Mouse (Mus musculus): ENCODE measurements around the gene Hdac8. TPM values are rescaled to one million over a fixed set of nuclear protein-coding genes. Genes with fewer than 3 reads are reported as not detected.

Hdac8 gene
- polyA plus RNA-seq, 1 experiment, result 18.5 TPM

DNA sequence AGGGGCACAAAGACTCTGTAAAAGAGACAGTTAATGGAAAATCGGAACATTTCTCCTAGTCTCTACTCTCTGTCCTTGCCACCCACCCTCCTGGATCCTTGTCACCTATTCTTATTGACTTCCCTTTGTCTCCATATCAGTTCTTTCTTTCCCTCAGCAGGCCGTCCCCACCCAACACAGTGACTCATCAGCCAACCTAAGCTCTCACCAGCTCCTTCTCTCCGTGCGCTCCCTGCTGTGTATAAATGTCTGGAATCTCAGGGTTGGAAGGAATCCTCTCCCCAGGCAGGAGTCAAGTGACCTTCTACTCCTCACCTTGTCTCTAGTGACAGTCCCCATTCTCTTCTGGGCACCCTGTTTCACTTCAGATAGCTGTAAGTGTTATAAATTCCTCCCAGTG lies 200.2 kb downstream of the Hdac8 start:
- Histone ChIP-seq H3K9me3 (replicated peaks; ENCODE audit: control insufficient read depth, insufficient read depth, low read length, poor library complexity, severe bottlenecking) (no peaks in the 10 kb centered on the region), H3K27me3 (ENCODE audit: control insufficient read depth, insufficient read depth, low read length, poor library complexity, severe bottlenecking) (no peaks in the 10 kb centered on the region), H3K9ac (ENCODE audit: low read depth, poor library complexity, severe bottlenecking) (no peak overlapping the region), H3K4me3 (ENCODE audit: low read depth, low read length) (no peak overlapping the region), H3K27ac (ENCODE audit: insufficient read depth, low read length) (peak overlapping the region; percentile 83; the same call in 1 of the 2 replicates), H3K36me3 (ENCODE audit: control insufficient read depth, insufficient read depth, low read length, poor library complexity, severe bottlenecking) (no peaks in the 10 kb centered on the region), H3K4me1 (ENCODE audit: control insufficient read depth, insufficient read depth, low read length) (peaks cover 7% of the 10 kb centered on the region)
- no peak for TF ChIP-seq CTCF (IDR thresholded peaks at IDR 0.05; ENCODE audit: low read depth, low read length)
- peak; percentile 88 for TF ChIP-seq EP300 (IDR thresholded peaks at IDR 0.05; ENCODE audit: insufficient read depth, low read depth, low read length)

DNA sequence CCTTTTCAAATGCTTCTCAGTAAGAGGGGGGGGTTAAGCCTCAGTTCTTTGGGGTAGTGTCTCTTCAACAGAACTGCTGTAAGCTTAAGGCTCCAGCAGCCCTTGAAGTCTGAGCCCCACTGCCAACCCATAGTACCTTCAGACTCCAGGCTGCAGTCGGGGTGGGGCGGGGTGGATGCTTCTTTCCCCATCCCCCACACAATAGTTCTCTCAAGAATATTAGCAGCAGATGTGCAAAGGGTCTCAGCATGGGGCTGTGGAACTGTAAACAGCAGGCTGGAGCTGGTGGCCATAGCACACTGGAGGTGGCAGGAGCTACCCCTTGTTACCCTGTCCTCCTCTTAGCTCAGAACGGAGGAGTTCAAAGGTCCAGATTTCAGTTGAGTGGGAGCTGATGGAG lies 202.7 kb downstream of the Hdac8 start:
- TF ChIP-seq EP300 (IDR thresholded peaks at IDR 0.05; ENCODE audit: insufficient read depth, low read depth, low read length) (no peak), POLR2A (IDR thresholded peaks at IDR 0.05; ENCODE audit: insufficient read depth, low read length) (no peak), CTCF (IDR thresholded peaks at IDR 0.05; ENCODE audit: low read depth, low read length) (no peak)
- Histone ChIP-seq H3K4me3 (ENCODE audit: low read depth, low read length) (no peak overlapping the region), H3K4me1 (ENCODE audit: control insufficient read depth, insufficient read depth, low read length) (peaks cover 7% of the 10 kb centered on the region), H3K27ac (ENCODE audit: insufficient read depth, low read length) (no peak overlapping the region), H3K27me3 (ENCODE audit: control insufficient read depth, insufficient read depth, low read length, poor library complexity, severe bottlenecking) (no peaks in the 10 kb centered on the region), H3K9ac (ENCODE audit: low read depth, poor library complexity, severe bottlenecking) (no peak overlapping the region), H3K36me3 (ENCODE audit: control insufficient read depth, insufficient read depth, low read length, poor library complexity, severe bottlenecking) (no peaks in the 10 kb centered on the region), H3K9me3 (replicated peaks; ENCODE audit: control insufficient read depth, insufficient read depth, low read length, poor library complexity, severe bottlenecking) (no peaks in the 10 kb centered on the region)

DNA sequence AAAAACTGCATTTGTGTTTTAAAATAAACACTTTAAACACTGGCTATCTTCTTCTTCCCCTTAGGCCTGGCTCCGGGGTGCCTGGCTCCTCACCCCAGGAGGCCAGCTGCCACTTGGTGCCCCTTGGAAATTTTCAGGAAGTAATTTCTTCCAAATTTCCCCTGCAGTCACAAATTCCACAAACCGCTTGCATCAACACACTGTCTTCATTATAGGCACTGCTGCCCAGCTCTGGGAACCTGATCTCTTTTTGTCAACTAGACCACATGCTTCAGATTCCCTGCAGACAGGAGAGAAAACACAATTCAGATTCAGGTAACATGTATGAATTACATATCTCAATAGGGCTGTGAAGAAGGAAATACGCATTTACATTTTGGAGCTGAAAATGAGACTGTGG lies 220.3 kb downstream of the Hdac8 start:
- H3K27me3 ChIP-seq (ENCODE audit: control insufficient read depth, insufficient read depth, low read length, poor library complexity, severe bottlenecking), result no peaks in the 10 kb centered on the region
- no peak overlapping the region for H3K27ac ChIP-seq (ENCODE audit: insufficient read depth, low read length)
- no peak overlapping the region for H3K9ac ChIP-seq (ENCODE audit: low read depth, poor library complexity, severe bottlenecking)
- H3K36me3 ChIP-seq (ENCODE audit: control insufficient read depth, insufficient read depth, low read length, poor library complexity, severe bottlenecking), result no peaks in the 10 kb centered on the region
- no peak overlapping the region for H3K4me3 ChIP-seq (ENCODE audit: low read depth, low read length)
- no peaks in the 10 kb centered on the region for H3K9me3 ChIP-seq (replicated peaks; ENCODE audit: control insufficient read depth, insufficient read depth, low read length, poor library complexity, severe bottlenecking)
- H3K4me1 ChIP-seq (ENCODE audit: control insufficient read depth, insufficient read depth, low read length), result no peaks in the 10 kb centered on the region
- no peak for TF ChIP-seq EP300 (IDR thresholded peaks at IDR 0.05; ENCODE audit: insufficient read depth, low read depth, low read length)
- TF ChIP-seq POLR2A (IDR thresholded peaks at IDR 0.05; ENCODE audit: insufficient read depth, low read length), result no peak
- no peak for TF ChIP-seq CTCF (IDR thresholded peaks at IDR 0.05; ENCODE audit: low read depth, low read length)

DNA sequence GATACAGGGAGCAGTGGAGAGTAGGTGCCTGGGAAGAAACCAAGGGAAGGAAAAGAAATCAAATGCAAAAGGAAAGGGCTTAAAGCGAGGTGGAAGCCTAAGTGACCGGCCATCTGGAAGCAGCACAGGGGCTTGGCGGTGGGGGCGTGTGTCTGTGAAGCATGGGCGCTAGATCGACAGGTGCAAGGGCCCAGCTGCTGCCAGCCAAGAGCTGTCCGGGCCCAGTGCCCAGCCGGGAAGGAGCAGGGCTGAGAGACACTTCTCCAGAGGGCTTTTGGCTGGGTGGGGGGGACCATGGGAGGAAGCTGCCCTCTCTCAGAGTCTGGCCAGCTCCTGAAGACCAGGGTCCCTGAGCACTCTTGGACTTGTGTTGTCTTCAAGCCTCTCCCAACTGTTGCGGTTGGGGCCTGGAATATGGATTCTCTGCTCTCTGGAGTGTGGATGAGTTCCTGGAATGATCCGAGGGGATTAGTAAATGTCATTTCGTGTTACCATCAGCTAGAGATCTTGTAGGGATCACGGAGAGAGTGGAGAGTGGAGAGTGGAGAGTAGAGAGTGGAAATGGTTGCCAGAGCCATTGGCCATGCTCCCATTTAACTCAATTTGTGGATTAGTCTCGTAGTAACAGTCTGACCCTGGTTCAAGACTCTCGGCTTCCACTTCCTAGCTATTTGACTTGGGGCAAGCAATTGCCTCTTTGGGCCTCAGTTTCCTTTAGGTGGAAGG lies 242.4 kb downstream of the Hdac8 start:
- Histone ChIP-seq H3K27ac (ENCODE audit: insufficient read depth, low read length) (no peak overlapping the region), H3K9me3 (replicated peaks; ENCODE audit: control insufficient read depth, insufficient read depth, low read length, poor library complexity, severe bottlenecking) (no peaks in the 10 kb centered on the region), H3K9ac (ENCODE audit: low read depth, poor library complexity, severe bottlenecking) (no peak overlapping the region), H3K36me3 (ENCODE audit: control insufficient read depth, insufficient read depth, low read length, poor library complexity, severe bottlenecking) (no peaks in the 10 kb centered on the region), H3K4me3 (ENCODE audit: low read depth, low read length) (no peak overlapping the region), H3K4me1 (ENCODE audit: control insufficient read depth, insufficient read depth, low read length) (no peaks in the 10 kb centered on the region), H3K27me3 (ENCODE audit: control insufficient read depth, insufficient read depth, low read length, poor library complexity, severe bottlenecking) (no peaks in the 10 kb centered on the region)
- TF ChIP-seq POLR2A (IDR thresholded peaks at IDR 0.05; ENCODE audit: insufficient read depth, low read length) (no peak), EP300 (IDR thresholded peaks at IDR 0.05; ENCODE audit: insufficient read depth, low read depth, low read length) (no peak), CTCF (IDR thresholded peaks at IDR 0.05; ENCODE audit: low read depth, low read length) (no peak)

DNA sequence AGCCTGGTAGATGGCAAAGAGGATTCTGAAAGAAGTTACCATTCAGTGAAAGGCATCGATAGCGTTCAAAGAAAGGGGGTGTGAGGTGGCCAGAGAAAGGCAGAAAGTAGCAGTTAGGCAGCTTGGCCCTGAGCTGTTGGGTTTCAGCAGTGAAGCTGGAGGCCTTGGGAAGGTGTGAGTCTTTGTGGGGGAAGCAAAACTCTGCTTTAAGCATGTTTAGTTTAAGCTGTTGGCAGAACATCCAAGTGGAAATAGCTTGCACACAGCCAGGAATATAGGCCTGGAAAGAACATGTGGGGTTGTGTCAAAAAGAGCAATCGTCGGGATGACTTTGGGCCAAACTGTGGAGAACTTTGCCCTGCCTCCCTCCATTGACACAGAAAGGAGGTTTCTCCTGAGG lies 245.4 kb downstream of the Hdac8 start:
- no peak overlapping the region for H3K27ac ChIP-seq (ENCODE audit: insufficient read depth, low read length)
- H3K4me3 ChIP-seq (ENCODE audit: low read depth, low read length), result no peak overlapping the region
- TF ChIP-seq POLR2A (IDR thresholded peaks at IDR 0.05; ENCODE audit: insufficient read depth, low read length), result no peak
- no peak for TF ChIP-seq CTCF (IDR thresholded peaks at IDR 0.05; ENCODE audit: low read depth, low read length)
- no peak for TF ChIP-seq EP300 (IDR thresholded peaks at IDR 0.05; ENCODE audit: insufficient read depth, low read depth, low read length)
- H3K9me3 ChIP-seq (replicated peaks; ENCODE audit: control insufficient read depth, insufficient read depth, low read length, poor library complexity, severe bottlenecking), result no peaks in the 10 kb centered on the region
- no peaks in the 10 kb centered on the region for H3K36me3 ChIP-seq (ENCODE audit: control insufficient read depth, insufficient read depth, low read length, poor library complexity, severe bottlenecking)
- no peak overlapping the region for H3K9ac ChIP-seq (ENCODE audit: low read depth, poor library complexity, severe bottlenecking)
- H3K27me3 ChIP-seq (ENCODE audit: control insufficient read depth, insufficient read depth, low read length, poor library complexity, severe bottlenecking), result no peaks in the 10 kb centered on the region
- no peaks in the 10 kb centered on the region for H3K4me1 ChIP-seq (ENCODE audit: control insufficient read depth, insufficient read depth, low read length)

DNA sequence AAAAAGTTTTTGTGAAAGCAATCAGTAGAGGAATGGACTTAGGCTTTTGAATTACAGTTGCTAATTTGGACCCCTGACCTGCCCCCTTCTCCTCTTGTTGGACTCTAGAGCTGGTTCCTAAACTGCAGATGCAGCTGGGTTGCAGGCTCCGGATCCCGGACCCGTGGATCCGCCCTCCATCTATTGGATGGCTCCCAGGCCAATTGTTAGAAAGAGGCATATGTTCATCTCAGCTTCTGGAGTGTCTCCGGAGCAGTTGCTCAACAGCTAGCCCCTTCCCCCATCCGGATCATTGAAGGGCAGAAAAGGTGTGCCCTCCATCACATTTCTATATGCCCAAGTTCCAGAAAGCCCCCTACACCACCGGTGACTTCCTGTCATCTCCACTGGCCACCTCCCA lies 251.3 kb downstream of the Hdac8 start:
- no peak overlapping the region for H3K4me3 ChIP-seq (ENCODE audit: low read depth, low read length)
- H3K27me3 ChIP-seq (ENCODE audit: control insufficient read depth, insufficient read depth, low read length, poor library complexity, severe bottlenecking), result peaks cover 18% of the 10 kb centered on the region
- H3K4me1 ChIP-seq (ENCODE audit: control insufficient read depth, insufficient read depth, low read length), result no peaks in the 10 kb centered on the region
- H3K9ac ChIP-seq (ENCODE audit: low read depth, poor library complexity, severe bottlenecking), result no peak overlapping the region
- no peaks in the 10 kb centered on the region for H3K36me3 ChIP-seq (ENCODE audit: control insufficient read depth, insufficient read depth, low read length, poor library complexity, severe bottlenecking)
- H3K9me3 ChIP-seq (replicated peaks; ENCODE audit: control insufficient read depth, insufficient read depth, low read length, poor library complexity, severe bottlenecking), result no peaks in the 10 kb centered on the region
- TF ChIP-seq POLR2A (IDR thresholded peaks at IDR 0.05; ENCODE audit: insufficient read depth, low read length) (no peak), CTCF (IDR thresholded peaks at IDR 0.05; ENCODE audit: low read depth, low read length) (no peak), EP300 (IDR thresholded peaks at IDR 0.05; ENCODE audit: insufficient read depth, low read depth, low read length) (no peak)
- no peak overlapping the region for H3K27ac ChIP-seq (ENCODE audit: insufficient read depth, low read length)
